Mouse (Mus musculus) adrenal gland, postnatal 14 days (tissue): ENCODE measurements around the gene Igsf23. TPM values are rescaled to one million over a fixed set of nuclear protein-coding genes. Genes with fewer than 3 reads are reported as not detected.

Experiments
- total RNA-seq: library from RNA; stranded (reverse); gene quantifications from 2 replicates; pipeline ENCODE4 v1.2.3, GENCODE M21; 2021

Igsf23 gene
- total RNA-seq, 1 experiment from 2014 or later, result 0.41 TPM

Other genes with a start within 250 kb of the Igsf23 start
- gene Tomm40, start 235.3 kb downstream of the Igsf23 start, total RNA-seq, result 136 and 145 TPM in 2 replicates
- gene Nectin2, start 200.3 kb downstream of the Igsf23 start, total RNA-seq, result 90.1 and 94.7 TPM in 2 replicates
- gene Bcam, start 179.7 kb downstream of the Igsf23 start, total RNA-seq, result 59.8 and 70.8 TPM in 2 replicates
- 1.4 TPM in 1 of 2 replicates, not detected in the other for gene Cblc, start 153.9 kb downstream of the Igsf23 start, total RNA-seq
- 26.6 and 36.9 TPM in 2 replicates for gene Bcl3, start 128.0 kb downstream of the Igsf23 start, total RNA-seq
- 0.59 TPM in 1 of 2 replicates, not detected in the other for gene Gm19345, start 98.8 kb downstream of the Igsf23 start, total RNA-seq
- 0.33 and 0.38 TPM in 2 replicates for gene Ceacam16, start 89.5 kb downstream of the Igsf23 start, total RNA-seq
- not detected in 2 replicates for gene Ceacam19, start 62.8 kb downstream of the Igsf23 start, total RNA-seq
- gene Pvr, start 29.6 kb downstream of the Igsf23 start, total RNA-seq, result 31.0 and 34.1 TPM in 2 replicates
- gene Ceacam20, start 14.7 kb upstream of the Igsf23 start, total RNA-seq, result not detected in 2 replicates
- gene Nlrp9b, start 40.7 kb upstream of the Igsf23 start, total RNA-seq, result not detected in 2 replicates
- gene Vmn1r91, start 148.9 kb upstream of the Igsf23 start, total RNA-seq, result not detected in 2 replicates
- not detected in 2 replicates for gene Gm16442, start 171.8 kb upstream of the Igsf23 start, total RNA-seq
- gene Vmn1r93, start 188.3 kb upstream of the Igsf23 start, total RNA-seq, result not detected in 2 replicates
- not detected in 2 replicates for gene Vmn1r94, start 217.6 kb upstream of the Igsf23 start, total RNA-seq
- not detected in 2 replicates for gene Vmn1r95, start 243.0 kb upstream of the Igsf23 start, total RNA-seq